Mouse (Mus musculus): ENCODE measurements around the gene Map6. TPM values are rescaled to one million over a fixed set of nuclear protein-coding genes. Genes with fewer than 3 reads are reported as not detected.

Map6 gene
- polyA plus RNA-seq (2015; fragmentation: Nextera tagmentation; extraction: Ambion mirVana), result 0.45 and 0.49 TPM in 2 replicates

DNA sequence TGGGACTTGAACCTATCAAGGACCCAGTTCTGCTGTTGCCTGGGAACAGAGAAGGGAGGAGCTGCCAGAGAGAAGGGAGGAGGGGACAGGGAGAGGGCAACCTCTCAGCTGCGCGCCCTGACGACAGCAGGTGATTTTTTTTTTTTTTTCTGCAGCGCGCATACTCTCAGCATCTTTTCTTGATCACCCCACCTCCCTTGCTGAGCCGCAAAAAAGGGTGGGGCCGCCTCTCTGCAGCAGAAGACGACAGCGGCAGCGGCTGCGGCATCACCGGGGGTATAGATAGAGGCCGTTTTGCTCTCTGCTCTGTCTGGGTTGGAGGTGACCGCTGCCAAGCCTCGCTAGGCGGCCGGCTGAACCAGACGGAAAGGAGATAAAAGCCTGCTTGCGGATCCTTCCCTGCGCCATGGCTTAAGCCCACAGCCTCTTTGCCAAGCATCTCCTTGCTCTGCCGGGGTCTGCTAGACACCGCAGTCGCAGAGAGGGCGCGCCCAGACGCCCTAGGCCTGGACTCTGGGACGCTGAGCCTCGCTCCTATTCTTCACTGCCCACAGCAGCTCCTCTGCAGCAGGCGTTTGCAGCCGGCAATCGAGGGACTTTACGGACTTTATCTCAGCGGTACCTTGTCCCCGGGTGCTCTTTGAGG lies at the start of gene Map6:
Gene Map6 (plus strand): TSS at position 197 of the 646 bp plus-strand sequence.

DNA sequence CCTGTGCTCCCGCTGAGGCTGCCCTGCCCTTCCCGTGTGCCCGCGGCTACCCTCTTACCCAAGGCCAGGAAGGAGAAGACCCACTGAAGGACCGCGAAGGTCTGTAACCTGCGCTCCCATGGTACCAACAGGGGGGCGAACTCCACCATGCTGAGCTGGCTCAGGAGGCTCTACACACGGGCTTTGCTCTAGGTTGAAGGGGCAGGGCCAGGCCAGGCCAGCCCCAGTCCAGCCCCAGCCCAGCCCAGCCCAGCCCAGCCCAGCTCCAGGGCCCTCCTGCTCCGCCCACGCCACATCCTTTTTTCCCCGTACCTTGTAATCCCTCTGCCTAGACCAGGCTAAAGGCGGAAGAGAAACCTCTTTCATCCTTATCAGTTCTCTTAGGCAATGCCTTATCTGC lies 28.8 kb upstream of the Map6 start, which contains the start of gene Mogat2:
Gene Mogat2 (minus strand): TSS at position 203 of the 400 bp plus-strand sequence.

DNA sequence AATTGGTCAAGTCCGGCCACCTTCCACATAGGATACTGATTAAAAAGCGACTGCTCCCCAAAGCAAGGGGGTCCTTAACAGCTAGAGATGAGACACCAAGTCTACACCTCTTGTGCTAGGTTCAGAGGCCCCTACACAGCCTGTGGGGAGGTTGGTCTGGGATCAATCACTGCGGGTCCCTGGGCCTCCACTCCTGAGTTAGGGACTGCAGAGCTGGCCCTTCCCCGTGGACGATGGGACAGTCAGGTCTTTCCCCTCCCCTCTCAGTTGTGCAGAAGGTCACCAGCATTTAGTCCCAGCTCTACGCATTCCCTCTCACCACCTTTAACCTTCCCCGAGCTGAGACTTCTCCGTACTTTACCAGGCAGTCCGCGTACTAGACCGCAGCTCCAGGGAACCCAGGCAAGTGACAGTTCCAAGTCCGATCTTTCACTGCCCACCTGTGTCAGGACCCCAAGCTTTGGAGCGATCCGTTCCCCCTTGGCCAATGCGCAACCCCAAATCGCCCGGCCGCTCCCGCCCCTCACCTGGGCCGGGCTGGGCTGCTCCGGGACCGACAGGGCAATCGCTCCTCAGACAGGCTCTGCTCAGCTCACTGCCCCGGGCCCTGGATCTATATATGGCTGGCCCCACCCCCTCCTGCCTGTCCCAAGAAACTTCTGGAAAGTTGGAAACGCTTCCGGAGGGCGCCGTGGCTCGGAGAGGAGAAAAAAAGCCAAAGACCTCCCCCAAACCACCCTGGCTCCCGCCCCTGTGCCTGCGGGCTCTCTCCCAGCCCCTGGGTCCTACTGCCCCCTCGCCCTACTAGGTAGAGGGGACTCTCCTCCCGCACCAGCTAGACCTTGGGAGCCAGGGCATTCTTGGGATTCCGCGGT lies 85.5 kb downstream of the Map6 start, which contains the start of gene Serpinh1:
Gene Serpinh1 (minus strand): TSS at position 714 of the 875 bp plus-strand sequence.

DNA sequence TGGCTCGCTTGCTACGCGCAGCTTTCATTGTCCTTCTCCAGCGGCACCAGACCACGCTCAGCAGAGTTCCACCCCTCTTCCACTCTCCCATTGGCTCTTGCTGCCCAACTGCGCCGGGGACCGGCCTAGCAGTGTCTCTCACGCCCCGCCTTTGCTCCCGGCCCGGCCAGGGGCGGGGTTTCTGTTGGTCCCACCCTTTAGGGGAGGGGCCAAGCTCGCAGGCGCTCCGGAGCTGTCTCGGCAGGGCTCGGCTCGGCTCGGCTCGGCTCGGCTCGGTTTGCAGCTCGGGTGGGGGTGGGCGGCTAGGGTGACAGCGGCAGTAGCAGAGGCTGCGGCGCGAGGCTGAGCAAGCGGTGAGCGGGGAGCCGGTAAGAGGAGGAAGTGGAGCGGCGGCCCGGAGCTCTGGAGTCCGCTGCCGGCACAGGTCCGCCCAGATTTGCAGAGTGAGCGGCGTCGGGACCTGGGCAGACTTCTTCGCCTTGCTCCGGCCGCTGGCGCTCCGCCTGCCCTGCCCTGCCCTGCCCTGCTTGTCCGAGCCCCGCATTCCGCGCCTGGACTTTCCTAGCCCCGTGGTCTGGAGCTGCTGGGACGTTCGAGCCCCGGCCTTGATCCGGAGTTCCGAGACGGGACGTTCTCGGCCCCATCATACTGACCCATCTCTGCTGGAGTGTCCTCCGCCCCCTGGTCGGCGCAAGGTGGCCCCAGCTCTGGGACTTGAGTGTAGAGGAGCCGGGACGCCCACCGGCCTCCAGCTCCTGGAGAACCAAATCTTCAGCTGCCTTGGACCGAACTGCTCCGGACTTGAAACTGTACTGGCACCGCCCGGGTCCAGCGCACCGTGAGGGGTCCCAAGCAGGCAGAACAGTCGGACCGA lies 114.2 kb downstream of the Map6 start, which contains the start of gene Gdpd5:
Gene Gdpd5 (plus strand): TSS at position 201 of the 874 bp plus-strand sequence.

Other genes starting within 250 kb of the Map6 start
- 14.2 and 17.9 TPM in 2 replicates for gene Uvrag, start 126.3 kb upstream of the Map6 start, polyA plus RNA-seq (2015; fragmentation: Nextera tagmentation; extraction: Ambion mirVana)
- gene Dgat2, start 84.7 kb upstream of the Map6 start, polyA plus RNA-seq (2015; fragmentation: Nextera tagmentation; extraction: Ambion mirVana), result 8.2 and 11.0 TPM in 2 replicates
- 0.52 and 1.3 TPM in 2 replicates for gene Mogat2, start 28.8 kb upstream of the Map6 start, polyA plus RNA-seq (2015; fragmentation: Nextera tagmentation; extraction: Ambion mirVana)
- 147 and 183 TPM in 2 replicates for gene Serpinh1, start 85.8 kb downstream of the Map6 start, polyA plus RNA-seq (2015; fragmentation: Nextera tagmentation; extraction: Ambion mirVana)
- gene Gdpd5, start 114.0 kb downstream of the Map6 start, polyA plus RNA-seq (2015; fragmentation: Nextera tagmentation; extraction: Ambion mirVana), result 4.0 and 5.3 TPM in 2 replicates
- 0.72 and 1.3 TPM in 2 replicates for gene Klhl35, start 198.6 kb downstream of the Map6 start, polyA plus RNA-seq (2015; fragmentation: Nextera tagmentation; extraction: Ambion mirVana)
- 744 and 779 TPM in 2 replicates for gene Rps3, start 216.3 kb downstream of the Map6 start, polyA plus RNA-seq (2015; fragmentation: Nextera tagmentation; extraction: Ambion mirVana)